Mouse (Mus musculus): Measurements from ENCODE around the gene Myt1.
A peak's percentile ranks its signal among the peaks of the same experiment; 100 is the strongest.

Gene Myt1

DNA sequence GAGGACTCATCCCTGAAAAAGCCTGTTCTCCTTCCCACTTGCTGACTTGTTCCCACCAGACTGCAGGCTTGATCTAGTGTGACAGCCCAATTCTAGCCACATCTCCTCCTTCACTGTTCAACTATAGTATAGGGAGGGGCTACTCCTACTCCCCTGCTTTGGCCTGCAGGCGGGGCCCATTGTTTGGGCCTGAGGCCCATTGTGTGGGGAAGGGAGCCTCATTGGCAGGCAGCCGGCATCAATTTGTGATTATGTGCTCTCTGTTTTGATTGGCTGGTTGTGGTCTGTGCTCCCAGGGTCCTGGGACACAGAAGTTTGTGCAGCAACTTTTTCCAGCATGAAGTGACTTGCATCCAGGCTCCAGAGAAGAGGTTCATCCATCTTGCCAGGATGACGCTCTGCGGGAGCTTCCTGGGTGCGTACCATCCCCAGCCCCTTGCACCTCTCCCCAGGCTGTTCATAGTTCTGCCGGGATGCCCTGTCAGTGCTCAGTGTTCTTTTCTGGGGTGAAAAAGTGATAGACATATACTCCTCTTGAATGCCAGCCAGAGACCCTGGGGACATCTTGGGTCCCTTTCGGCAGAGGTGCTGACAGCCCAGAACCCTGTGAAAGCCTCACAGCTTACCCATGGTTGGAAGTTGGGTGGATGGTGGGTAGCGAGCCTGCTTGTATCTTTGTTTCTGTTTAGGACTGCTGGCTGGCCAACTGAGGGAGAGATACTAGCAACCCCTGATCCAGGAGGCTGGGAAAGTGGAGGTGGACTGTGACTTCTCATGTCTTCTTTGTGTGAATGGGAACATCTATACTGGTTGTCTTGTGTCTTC is at the start of gene Myt1:
Gene Myt1 (plus strand): TSS at position 327 of the 825 bp plus-strand sequence.
- DNase-seq (ENCODE audit: low spot score in 2 of 2): no peak

DNA sequence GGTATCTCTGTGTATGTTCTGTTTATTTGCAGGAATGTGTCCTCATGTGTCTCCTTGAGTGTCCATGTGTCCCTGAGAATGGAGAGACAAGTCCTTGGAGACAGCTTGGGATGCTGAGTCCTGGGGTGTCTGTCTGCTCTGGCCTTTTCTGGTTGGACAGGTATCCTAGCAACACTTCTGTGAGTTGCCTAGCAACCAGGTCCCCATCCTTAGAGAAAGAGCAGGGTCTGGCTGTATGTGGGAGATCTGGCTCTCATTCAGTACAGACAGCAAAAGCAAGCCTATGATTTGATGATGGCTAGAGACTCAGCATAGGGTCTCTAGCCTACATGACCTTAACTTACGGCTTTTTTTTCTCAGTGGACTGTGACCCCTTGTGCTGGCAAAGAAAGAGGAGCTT is 49.4 kb upstream of the Myt1 start:
- peak in 1 of 2 experiments; percentile 45 for DNase-seq (ENCODE audit: low spot score in 2 of 2)

DNA sequence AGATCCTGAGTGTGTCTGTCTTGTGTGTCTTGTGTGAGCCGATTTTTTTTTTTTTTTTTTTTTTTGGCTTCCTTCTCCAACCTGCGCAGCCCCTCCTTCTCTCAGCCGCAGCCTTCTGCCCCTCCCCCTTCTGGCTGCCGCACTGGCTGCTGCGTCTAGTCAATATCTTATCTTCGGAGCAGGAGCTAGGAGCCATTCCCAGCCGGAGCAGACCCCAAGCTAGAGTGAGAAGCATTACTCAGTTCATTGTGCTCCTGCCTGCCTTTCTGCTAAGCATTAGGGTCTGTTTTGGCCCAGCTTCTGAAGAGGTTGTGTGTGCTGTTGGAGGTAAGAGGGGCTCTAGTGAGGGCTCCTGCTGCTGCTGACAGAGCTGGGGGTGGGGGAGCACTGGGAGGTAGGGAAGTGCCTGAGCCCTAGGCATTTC is 48.2 kb upstream of the Myt1 start, which contains the start of gene Oprl1:
Gene Oprl1 (plus strand): TSS at position 114 of the 424 bp plus-strand sequence.
- peak; percentile 49 to 60 for DNase-seq (ENCODE audit: low spot score in 2 of 2)

DNA sequence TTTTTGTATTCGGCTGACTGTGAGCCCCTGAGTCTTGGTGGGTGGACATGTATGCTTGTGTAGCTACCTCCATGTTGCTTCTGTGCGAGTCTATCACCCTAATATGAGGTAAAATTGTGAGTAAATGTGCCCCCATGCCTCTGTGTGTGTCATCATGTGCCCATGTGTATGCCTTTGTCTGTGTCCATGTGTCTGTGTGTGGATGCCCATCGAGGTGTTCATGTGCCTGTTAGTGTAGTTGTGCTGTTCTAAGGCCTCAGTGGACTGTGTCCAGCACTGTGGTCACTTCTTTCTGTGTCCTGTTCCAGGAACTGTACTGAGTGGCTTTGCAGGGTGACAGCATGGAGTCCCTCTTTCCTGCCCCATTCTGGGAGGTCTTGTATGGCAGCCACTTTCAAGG is 47.8 kb upstream of the Myt1 start:
- no peak for DNase-seq (ENCODE audit: low spot score in 2 of 2)

DNA sequence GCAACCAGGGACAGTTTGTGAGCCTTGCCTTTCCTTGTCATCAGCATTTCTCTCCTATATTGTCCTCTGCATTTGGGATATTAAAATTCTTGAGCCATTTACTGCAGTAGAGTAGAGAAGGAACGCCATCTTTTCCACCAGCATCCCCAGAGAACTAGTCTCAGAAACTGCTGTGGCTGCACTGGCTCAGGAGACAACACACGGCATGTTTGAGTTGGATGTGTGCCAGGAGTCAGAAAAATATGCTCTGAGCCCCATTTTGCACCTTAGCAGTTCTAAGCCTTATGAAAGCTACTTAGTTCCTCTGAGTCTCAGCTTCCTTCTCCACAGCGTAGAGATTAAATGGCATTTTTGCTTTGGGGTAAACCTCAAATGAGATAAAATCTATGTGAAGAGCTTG is 46.1 kb upstream of the Myt1 start:
- no peak for DNase-seq (ENCODE audit: low spot score in 2 of 2)

DNA sequence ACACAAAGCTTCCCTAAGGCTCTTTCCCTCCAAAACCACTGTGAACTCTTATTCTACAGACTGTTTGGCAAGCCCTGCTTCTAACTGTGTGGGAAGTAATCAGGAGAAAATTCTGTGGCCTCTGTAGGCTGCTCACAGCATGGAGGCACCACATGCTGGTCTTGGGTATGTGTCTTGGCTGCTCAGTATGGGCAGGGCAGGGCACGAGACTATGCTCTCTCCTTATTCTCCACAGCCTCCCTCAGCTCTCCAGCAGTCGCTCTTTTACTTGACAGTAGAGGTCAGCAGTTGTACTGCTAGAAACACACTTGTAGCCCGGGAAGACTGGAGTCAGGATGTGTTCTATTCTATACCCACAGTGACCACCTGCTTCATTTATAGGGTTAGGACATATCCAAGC is 43.1 kb upstream of the Myt1 start:
- no peak for DNase-seq (ENCODE audit: low spot score in 2 of 2)

DNA sequence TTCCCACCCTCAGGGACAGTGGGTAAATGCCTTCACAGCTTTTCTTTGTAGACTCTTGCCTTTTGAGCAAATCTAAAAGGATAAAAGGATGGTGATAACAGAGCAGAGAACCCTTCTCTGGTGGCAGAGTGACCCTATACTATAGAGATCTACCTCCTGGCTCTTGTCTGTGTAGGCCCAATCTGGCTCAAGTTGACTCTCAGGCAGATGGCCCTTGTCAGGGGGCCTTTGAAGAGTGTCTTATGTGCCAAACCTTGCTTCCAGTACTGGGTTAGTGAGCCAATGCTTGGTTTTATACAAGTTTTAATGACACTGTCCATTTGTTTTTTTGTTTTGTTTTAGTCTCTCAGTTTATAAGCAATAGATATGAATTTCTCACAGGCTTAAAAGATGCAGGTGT is 41.9 kb upstream of the Myt1 start:
- no peak for DNase-seq (ENCODE audit: low spot score in 2 of 2)

DNA sequence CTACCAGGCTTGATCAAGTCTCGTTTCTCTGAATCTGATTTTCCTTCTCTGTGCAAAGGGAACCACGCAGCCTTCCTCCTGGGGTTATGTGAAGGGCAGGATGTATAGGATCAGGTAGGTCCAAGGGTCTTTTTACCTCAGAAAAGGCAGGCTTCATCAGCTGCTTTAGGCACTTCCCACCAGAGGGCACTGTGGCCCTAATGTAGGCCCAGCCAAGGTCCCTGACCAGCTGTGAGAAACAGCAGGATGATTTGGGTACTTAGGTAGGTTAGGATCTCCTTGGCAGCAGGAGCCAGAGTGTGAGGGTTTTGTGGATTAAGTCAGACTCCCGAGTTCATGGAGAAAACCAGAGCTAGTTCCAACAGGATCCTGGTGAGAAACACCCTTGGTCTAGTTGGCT is 40.9 kb upstream of the Myt1 start:
- DNase-seq (ENCODE audit: low spot score in 2 of 2): no peak

DNA sequence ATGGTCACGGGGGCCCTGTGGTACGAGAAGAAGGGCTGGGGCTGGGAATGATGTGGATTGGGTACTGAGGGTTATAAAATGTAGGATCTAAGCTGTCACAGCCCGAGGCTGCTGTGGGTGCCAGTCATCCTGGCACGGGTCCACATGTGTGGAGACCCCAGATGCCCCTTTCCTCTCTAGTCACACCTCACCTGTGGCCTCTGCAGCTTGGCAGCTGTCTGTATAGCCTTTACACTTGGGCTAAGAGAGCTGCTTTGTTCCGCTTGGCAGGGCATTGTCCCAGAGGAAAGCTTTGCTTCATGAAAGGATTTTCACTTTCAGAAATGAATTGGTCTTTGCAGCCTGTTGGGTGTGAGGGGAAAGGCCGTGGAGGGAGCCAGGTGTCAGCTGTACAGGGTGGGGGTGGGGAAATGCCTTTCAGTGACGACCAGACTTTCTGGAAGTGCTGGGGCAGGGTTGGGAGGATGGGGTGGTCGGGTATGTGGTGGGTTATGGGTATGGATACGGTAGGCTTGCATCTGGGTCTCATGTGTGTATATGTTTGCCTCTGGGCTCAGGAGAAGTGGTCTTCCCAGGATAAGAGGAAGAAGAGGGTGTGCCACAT is 35.4 kb upstream of the Myt1 start:
- DNase-seq (ENCODE audit: low spot score in 2 of 2): no peak

DNA sequence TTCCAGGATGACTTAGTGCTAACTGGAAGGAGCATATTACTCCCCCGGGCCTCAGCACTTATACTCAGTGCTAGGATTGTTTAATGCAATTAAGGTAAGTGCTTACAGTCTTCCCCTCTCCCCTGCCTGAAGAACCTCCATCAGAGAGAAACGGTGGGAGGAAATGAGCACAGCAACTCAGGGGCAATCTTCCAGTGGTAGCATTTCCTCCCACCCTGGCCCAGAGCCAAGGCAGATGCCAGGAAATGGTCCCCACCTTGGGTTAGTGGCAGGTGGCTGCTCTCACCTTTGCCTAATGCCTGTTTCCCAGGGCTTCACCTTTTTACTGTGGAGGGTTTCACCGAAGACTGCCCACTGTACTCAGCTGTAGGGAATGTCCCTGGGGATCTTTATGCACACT is 33.1 kb upstream of the Myt1 start:
- DNase-seq (ENCODE audit: low spot score in 2 of 2): no peak

DNA sequence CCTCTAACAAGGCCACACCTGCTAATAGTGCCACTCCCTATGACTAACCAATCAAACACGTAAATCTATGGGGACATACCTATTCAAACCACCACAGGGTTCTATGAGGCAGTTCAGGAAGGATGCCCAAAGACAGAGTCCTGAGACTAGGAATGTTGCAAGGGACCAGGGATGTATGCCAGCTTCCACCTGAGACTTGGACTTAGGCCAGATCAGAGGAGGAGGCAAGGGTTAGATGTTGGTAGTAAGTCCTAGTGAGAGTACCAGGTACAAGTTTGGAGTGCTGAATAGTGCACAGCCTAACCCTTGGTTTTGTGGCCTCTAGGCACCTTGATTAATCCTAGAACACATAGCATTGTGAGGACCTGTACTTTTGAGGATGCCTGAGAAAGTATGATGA is 10.5 kb upstream of the Myt1 start:
- DNase-seq (ENCODE audit: low spot score in 2 of 2): no peak

DNA sequence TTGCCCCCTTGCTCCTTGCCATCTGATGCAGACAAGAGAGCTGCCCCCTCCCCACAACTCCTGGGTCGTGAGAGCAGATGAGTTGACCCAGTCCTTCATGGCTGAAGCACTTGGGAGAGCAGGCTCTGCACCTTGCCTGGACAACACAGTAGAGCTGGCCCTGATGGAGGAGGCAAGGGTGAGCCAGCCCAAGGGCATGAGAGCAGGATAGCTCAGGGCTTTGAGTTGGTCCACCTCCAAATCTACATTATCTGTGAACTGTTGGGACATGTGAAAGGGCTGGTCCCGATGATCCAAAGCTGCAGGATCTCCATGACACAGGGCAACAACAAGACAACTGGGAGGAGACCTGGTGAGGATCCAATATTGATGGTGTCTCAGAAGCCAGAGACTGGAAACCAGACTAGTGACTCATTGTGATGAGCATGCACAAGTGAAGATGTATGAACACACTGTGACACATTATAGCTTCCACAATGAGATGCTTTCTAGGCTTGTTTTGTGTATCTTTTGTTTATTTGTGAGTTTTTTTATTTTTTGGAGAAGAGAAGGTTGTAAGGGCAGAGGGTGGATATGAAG is 4.9 kb upstream of the Myt1 start:
- DNase-seq (ENCODE audit: low spot score in 2 of 2): no peak

DNA sequence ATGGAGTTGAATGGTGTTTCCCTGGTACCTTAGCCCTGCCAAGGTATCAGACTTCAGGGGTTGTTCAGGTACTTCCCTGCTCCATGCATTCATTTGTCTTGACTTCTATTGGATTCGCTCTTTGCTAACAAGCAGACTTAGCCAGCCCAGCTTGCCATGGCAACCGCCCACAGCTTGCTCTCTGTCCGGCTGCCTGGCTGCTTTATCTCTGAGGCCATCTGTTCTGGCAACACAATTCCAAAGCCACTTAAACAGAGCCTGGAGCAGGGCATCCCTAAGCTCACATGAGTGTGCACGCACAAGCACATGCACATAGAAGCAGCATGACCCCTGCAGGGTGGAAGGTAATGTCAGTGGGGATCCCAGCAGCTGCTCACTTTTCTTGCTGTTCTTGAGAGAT is 4.1 kb upstream of the Myt1 start:
- DNase-seq (ENCODE audit: low spot score in 2 of 2): peak; percentile 41 to 47

DNA sequence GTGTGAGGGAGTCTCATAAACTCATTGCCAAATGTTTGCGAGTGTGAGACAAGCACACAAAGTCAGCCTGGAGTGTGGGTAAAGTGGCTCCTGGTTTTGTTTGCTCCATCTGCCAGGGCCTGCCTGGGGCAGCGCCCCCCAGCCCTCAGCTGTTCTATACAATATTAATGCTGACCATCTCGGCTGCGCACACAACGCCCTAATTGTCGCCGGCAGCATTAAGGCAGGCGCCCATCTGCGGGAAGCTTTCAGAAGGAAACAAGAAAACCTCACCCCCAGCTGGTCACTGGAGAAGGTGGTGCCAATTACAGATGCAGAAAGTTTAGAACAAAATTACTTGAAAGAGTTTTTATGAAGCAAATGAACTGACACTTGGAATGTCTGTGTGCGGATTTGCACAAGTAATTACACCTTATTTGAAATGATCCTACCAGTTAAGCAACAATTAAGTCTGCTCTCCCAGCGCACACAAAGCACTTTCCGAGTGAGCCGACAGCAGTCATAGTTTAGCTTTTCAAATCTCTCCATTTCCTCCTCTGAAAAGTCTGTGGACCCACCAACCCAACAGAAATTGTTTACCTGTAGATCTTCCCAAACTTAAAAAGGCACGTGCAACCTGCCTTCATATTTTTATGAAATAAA is 875 bp downstream of the Myt1 start:
- no peak for DNase-seq (ENCODE audit: low spot score in 2 of 2)

DNA sequence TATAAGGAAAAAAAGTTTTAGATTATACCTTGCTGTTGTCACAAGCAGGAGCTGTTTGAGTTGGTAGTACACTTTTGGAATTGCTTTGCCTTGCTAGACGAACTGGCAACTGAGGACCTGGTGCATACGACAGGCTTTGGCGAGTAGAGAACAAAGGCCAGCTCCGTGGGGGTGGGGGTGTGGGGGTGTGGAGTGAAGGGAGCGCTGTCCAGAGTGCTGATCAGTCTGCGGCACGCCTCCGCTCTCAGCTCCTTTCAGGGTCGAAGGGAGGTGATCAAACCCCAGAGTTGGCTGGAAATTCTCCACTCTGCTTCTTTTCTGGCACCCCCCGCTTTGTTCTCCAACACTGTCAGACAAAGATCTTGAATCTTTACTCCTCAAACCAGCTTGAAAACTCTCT is 1.5 kb downstream of the Myt1 start:
- DNase-seq (ENCODE audit: low spot score in 2 of 2): no peak

DNA sequence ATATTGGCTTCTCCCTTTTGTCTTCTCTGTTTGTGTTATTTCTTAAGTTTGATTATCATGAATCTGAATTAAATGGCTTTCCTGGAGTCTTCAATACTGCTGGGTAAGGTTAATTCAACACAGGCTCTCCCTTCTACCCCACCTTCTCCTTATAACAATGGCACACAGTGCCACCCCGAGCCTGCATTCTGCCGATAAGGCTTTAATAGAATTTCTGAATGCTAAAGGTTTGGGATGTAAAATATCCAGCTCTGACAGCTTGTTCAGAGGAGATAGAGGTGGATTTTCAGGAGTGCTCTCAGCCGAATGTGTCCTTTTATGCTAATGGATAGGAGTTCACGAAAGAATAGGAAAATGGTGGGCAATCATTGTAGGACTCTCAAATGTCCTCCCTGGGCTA is 2.1 kb downstream of the Myt1 start:
- no peak for DNase-seq (ENCODE audit: low spot score in 2 of 2)

DNA sequence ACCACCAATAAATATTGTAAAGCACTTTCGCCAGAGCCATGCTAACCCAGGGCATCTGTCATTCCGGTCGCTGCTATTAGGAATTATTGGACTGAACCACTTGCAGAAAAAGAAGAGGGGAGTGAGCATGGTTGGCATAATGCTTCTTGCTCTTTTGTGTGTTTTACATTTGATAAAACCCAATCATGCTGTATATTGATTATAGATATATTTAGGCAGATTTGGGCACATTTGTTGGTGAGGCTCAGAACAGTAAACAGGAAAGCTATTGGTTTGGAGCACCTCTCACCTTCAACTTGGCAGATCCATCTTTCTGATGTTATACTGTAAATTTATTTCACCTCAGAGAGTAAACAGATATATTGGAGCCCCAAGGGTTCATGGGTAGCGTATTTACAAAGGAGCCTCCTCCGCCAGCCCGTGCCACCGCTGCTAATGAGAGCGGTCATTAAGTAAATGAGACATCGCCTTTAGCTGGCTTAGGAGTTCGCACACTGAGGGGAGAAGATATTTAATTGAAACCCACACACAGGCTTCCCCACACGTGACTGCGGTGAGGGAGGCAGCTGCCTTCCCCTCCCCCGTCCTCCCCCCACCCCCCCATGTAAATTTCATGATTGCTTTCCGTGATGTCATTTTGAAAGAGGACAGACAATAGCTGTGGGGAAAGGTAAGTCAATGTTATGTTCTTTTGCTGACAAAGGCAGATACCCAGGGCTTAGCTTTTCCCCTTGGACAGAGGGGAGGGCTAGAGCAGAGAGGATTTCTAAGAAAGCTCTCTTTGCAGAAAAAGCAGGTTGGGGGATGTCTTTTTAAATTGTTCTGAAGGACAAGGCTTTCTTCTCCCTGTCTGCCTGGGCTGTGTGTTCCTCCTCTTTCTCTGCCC is 3.8 kb downstream of the Myt1 start:
- DNase-seq (ENCODE audit: low spot score in 2 of 2): peak in 1 of 2 experiments; percentile 31

DNA sequence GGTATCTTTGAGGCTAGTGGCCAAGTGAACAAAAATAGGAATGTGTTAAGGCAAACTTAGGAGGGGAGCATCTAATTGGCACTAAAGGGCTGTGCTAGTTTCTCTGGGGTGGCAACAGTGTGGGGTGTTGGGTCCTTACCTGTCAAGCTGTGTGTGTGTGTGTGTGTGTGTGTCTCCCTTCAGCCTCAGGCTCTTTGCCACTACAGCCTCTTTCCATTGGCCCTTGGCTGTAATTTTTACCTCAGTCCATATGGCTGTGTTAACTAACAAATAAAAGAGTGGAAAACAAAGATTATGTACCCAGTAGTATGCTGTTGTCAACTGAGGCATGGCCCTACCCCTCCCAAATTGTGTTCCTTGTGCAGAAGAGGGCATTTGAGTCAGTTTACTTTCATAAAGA is 5.3 kb downstream of the Myt1 start:
- no peak for DNase-seq (ENCODE audit: low spot score in 2 of 2)

DNA sequence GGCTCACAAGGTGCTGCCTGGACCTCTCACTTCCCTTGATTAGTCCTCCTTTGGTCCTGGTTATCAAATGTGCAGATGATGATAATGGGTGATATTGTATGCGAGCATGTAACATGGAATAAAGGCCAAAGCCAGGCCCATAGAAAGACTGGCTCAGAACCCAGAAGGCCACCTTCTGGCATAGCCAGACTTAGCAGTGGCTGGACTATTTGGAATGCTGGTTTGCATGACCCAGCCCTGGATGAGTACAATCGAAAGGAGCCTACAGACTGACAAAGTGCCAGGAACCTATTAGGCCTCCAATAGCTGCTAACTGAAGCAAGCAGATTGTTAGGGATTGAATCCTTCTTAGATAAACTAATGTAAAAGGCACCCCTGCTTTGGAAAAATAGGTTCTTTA is 6.3 kb downstream of the Myt1 start:
- DNase-seq (ENCODE audit: low spot score in 2 of 2): no peak

DNA sequence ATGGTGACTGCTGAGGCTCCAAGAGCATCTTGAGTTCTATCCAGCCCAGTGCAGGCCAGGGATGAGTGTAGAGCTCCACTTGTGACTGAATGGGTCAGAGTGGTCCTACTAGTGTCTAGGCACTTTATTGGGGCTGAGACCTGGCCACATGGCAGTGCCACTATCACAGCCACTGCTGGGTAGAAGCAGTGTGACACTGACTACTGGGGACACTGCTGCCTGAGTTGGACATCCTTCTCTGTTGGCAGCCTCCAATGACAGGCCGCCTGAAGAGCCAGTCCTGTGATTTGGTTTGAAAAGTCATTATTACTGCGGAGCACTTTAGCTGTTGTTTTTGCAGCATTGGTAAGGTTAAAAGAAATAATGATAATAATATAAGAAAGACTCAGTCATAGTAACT is 10.1 kb downstream of the Myt1 start:
- DNase-seq (ENCODE audit: low spot score in 2 of 2): no peak

DNA sequence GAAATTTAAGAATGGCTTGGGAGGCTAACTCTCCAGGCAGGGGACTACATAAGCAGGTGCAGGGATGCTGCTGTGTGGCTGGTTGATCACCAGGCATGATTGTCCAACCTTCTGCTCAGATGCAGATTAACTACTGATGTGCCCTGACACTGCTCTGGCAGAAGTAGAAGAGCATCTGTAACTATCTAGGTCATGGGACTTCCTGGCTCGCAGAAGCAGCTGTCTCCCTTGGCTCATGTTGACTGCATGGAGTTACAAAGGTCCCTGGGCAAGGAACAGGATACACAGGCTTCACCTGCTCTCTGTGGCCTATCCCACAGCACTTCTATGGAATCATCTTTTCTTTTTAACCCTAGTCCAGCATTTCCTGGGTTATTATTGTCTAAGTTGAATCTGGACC is 12.7 kb downstream of the Myt1 start:
- no peak for DNase-seq (ENCODE audit: low spot score in 2 of 2)

DNA sequence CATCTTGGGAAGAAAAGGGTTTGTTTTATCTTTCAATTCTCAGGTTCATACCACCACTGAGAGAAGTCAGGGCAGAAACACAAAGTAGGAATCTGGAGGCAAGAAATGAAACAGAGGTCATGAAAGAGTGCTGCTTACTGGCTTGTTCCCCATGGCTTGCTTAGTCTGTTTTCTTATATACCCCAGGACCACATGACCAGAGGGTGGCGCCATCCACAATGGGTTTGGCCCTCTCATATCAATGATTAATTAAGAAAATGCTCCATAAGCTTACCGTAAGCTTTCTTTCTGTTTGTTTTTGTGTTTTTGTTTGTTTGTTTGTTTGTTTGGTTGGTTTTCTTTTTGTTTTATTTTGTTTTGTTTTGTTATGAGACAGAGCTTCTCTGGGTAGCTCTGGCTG is 14.6 kb downstream of the Myt1 start:
- no peak for DNase-seq (ENCODE audit: low spot score in 2 of 2)

All from frontal cortex, postnatal 14 days (tissue).